ENCODE assay signal across 16 mouse cellular contexts in the genomic region with DNA sequence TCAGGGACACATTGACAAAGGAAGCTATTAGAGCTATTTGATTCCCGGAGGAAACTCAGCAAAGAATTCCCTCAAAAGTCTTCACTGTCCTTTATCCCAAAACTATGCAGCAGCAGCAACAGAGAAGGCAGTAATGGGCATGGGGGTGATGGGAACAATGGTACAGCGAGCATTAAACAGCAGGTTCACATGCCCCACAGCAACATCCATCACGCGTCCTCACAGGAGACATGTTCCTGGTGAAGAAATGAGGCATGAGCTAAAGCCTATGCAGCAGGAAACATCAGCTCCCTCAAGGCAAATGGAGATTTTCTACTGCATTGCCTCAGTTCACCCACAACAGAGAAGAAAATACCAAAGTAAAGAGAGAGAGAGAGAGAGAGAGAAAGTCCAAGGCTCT.
"Had no signal": no experiment of that assay in that cellular context is flagged by ENCODE, and none has a peak within 500 bp of the region (broad histone marks: within the 10 kb centered on the region; RNA-seq: fewer than 3 reads in every experiment).

No protein-coding gene starts in this region.

- H3K36me3 ChIP-seq: kidney, embryonic 15.5 days; limb, embryonic 10.5 days; liver, embryonic 15.5 days; midbrain, embryonic 12.5 days had no signal

- H3K4me3 ChIP-seq: kidney, embryonic 15.5 days; left cerebral cortex, adult 2 months; limb, embryonic 10.5 days; liver, embryonic 15.5 days; midbrain, embryonic 12.5 days had no signal

- H3K27ac ChIP-seq: kidney, embryonic 15.5 days; left cerebral cortex, adult 2 months; limb, embryonic 10.5 days; liver, embryonic 15.5 days; midbrain, embryonic 12.5 days; stomach, postnatal 0 days had no signal

- DNase-seq: kidney, adult 2 months; kidney, postnatal 14 days; lung, adult 2 months; lung, postnatal 36 days; right cerebral cortex, adult 18-20 months; right cerebral cortex, postnatal 25 days; thymus, postnatal 4 days had no signal

- H3K4me1 ChIP-seq: kidney, embryonic 15.5 days; limb, embryonic 10.5 days; liver, embryonic 15.5 days; midbrain, embryonic 12.5 days had no signal

- H3K27me3 ChIP-seq: kidney, embryonic 15.5 days; liver, embryonic 15.5 days; midbrain, embryonic 12.5 days had no signal

- H3K9me3 ChIP-seq: kidney, embryonic 15.5 days; limb, embryonic 10.5 days; liver, embryonic 15.5 days; midbrain, embryonic 12.5 days had no signal

- ATAC-seq: intestine, embryonic 16.5 days; lung, postnatal 0 days had no signal

- H3K9ac ChIP-seq: kidney, embryonic 15.5 days; liver, embryonic 15.5 days; midbrain, embryonic 12.5 days had no signal

- H3K4me2 ChIP-seq: kidney, embryonic 15.5 days; liver, embryonic 11.5 days; liver, embryonic 15.5 days; midbrain, embryonic 12.5 days had no signal
